Mouse (Mus musculus) ES-E14 (cell line): ENCODE data around the gene Lpcat2.

ENCODE experiments used
- CHD2 ChIP-seq: IDR thresholded peaks from 2 replicates; pipeline ENCODE4 v1.6.1; 2014; ENCODE audit warnings: mild to moderate bottlenecking, low read depth, low read length, inconsistent platforms
- HCFC1 ChIP-seq: IDR thresholded peaks from 2 replicates; pipeline ENCODE4 v1.6.1; 2012; ENCODE audit warnings: low read length, inconsistent platforms, borderline replicate concordance; ENCODE audit not compliant: insufficient read depth
- ZC3H11A ChIP-seq: IDR thresholded peaks from 2 replicates; pipeline ENCODE4 v1.6.1; 2012; ENCODE audit warnings: low read depth, mild to moderate bottlenecking, inconsistent platforms, low read length, borderline replicate concordance
- ZNF384 ChIP-seq: IDR thresholded peaks from 2 replicates; pipeline ENCODE4 v1.6.1; 2012; ENCODE audit warnings: low read depth, low read length, inconsistent platforms

GRCm38 (mm10) chr8:92960451-92960911, 105.3 kb downstream of the Lpcat2 start:
- TF ChIP-seq HCFC1 (no peak), CHD2 (no peak), ZNF384 (no peak), ZC3H11A (no peak)
